Mouse (Mus musculus) liver, adult 2 months (tissue): ENCODE data around the gene C5ar1.

ENCODE experiments used
- CTCF ChIP-seq: fragments of 200-500 bp; IDR thresholded peaks from 2 replicates; pipeline ENCODE4 v1.5.1; 2011; ENCODE audit warnings: low read depth, low read length, control low read depth
- POLR2A ChIP-seq: fragments of 200-500 bp; IDR thresholded peaks from 2 replicates; pipeline ENCODE4 v1.6.1; 2011; ENCODE audit warnings: low read length, control low read depth; ENCODE audit not compliant: insufficient read depth; ENCODE audit errors: extremely low read depth

DNA sequence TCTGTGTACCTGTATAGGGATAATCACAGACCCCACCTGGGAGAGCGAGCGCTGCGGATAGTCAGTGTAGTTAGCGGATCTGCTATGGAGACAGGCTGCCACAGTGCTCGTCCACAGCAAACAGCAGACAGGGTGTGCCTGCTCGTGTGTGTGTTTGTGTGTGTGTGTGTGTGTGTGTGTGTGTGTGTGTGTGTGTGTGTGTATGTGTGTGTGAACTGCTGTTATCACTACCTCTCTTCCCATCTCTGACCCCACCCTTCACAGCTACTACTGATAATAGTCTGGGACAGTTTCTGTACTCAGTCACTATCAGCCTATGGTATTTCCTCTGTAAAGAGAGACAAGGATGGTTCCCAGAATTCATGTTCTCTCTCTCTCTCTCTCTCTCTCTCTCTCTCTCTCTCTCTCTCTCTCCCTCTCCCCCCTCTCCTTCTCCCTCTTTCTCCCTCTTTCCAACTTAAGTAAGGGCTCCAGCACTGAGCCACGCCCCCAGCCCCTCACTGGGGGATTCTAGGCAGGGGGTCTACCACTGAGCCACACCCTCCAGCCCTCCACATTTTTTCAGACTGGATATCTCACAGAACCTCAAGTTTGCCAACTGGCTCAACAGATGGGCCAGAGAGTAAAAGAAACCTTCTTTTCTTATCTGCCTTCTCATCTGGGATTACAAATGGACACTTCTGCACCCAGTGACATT, 18.9 kb downstream of the C5ar1 start:
- TF ChIP-seq POLR2A = no peak
- no peak for TF ChIP-seq CTCF
